Mouse (Mus musculus): ENCODE data around the gene Tas2r139. TPM values are rescaled to one million over a fixed set of nuclear protein-coding genes. Genes with fewer than 3 reads are reported as not detected.

Tas2r139 gene
- not detected in 2 replicates for polyA plus RNA-seq (2012; rRNA removed)

GRCm38 (mm10) chr6:42140636-42141035 is at the start of gene Tas2r139:
Gene Tas2r139 (plus strand): TSS chr6:42140936.

Other genes starting within 250 kb of the Tas2r139 start
- not detected in 2 replicates for gene Sval1, start 189.3 kb upstream of the Tas2r139 start, polyA plus RNA-seq (2012; rRNA removed)
- not detected in 2 replicates for gene Sval3, start 172.8 kb upstream of the Tas2r139 start, polyA plus RNA-seq (2012; rRNA removed)
- gene Sva, start 102.5 kb upstream of the Tas2r139 start, polyA plus RNA-seq (2012; rRNA removed) = not detected in 2 replicates
- not detected in 2 replicates for gene Tas2r144, start 74.4 kb downstream of the Tas2r139 start, polyA plus RNA-seq (2012; rRNA removed)
- gene Gstk1, start 105.0 kb downstream of the Tas2r139 start, polyA plus RNA-seq (2012; rRNA removed) = 10.6 and 11.0 TPM in 2 replicates
- 0.16 and 0.34 TPM in 2 replicates for gene Tmem139, start 121.0 kb downstream of the Tas2r139 start, polyA plus RNA-seq (2012; rRNA removed)
- 84.5 and 96.7 TPM in 2 replicates for gene Casp2, start 124.0 kb downstream of the Tas2r139 start, polyA plus RNA-seq (2012; rRNA removed)
- gene Clcn1, start 145.7 kb downstream of the Tas2r139 start, polyA plus RNA-seq (2012; rRNA removed) = 10.5 and 11.9 TPM in 2 replicates
- 27.0 and 29.4 TPM in 2 replicates for gene Fam131b, start 183.7 kb downstream of the Tas2r139 start, polyA plus RNA-seq (2012; rRNA removed)
- gene Zyx, start 208.7 kb downstream of the Tas2r139 start, polyA plus RNA-seq (2012; rRNA removed) = 57.3 and 77.9 TPM in 2 replicates
- gene Epha1, start 232.3 kb downstream of the Tas2r139 start, polyA plus RNA-seq (2012; rRNA removed) = 0.47 and 2.9 TPM in 2 replicates

Data from central nervous system, embryonic 14 days (tissue).